Comparison of ENCODE assay signal across 14 mouse cellular contexts in the genomic region with DNA sequence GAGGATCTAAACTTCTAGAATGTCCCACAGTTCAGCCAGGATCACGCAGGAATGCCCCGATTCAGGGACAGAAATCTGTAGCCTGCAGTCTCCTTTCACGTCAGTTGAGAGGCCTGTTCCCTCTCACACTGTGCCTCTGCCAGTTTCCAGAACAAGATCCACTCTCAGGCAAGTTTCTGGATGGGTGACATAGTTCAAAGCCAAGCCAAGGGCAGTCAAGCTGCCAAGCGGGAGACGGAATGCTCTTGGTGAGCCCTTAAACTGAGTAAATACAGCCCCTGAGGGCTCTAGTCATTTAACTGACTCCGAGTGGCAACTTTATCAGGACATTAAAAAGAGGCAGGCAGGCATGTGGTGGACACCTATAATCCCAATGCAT. TPM values are rescaled to one million over a fixed set of nuclear protein-coding genes. Genes with fewer than 3 reads are reported as not detected.
DNase-seq lines count a peak whose midpoint lies in the region; ATAC-seq and TF ChIP-seq lines count a peak whose summit lies in the region.
"Had no signal": no experiment of that assay in that cellular context is flagged by ENCODE, and none has a peak within 500 bp of the region (broad histone marks: within the 10 kb centered on the region; RNA-seq: fewer than 3 reads in every experiment).

No protein-coding gene starts in this region.

- DNase-seq in limb, embryonic 10.5 days (ENCODE audit: low spot score): no peak
- DNase-seq in kidney, postnatal 14 days: peak; percentile 39
- no peak for DNase-seq in stomach, postnatal 0 days (ENCODE audit: low spot score)
- no peak for DNase-seq in forebrain, embryonic 10.5 days (ENCODE audit: extremely low spot score, low spot score)
- DNase-seq in right cerebral cortex, postnatal 14 days: no peak
- DNase-seq: cerebellum, postnatal 36 days had no signal

- no peak for TF ChIP-seq CTCF in stomach, postnatal 0 days (IDR thresholded peaks at IDR 0.05; ENCODE audit: low read depth)

- H3K4me1 ChIP-seq in limb, embryonic 15.5 days: peaks cover 27% of the 10 kb centered on the region
- H3K4me1 ChIP-seq in limb, embryonic 10.5 days: peaks cover 33% of the 10 kb centered on the region
- peaks cover 9% of the 10 kb centered on the region for H3K4me1 ChIP-seq in heart, embryonic 15.5 days (replicated peaks)
- H3K4me1 ChIP-seq in stomach, postnatal 0 days (replicated peaks; ENCODE audit: control insufficient read depth, insufficient read depth): no peaks in the 10 kb centered on the region
- H3K4me1 ChIP-seq in forebrain, embryonic 10.5 days: peaks cover 24% of the 10 kb centered on the region
- H3K4me1 ChIP-seq: megakaryocyte, embryonic 14.5 days; stomach, embryonic 15.5 days had no signal

- H3K27me3 ChIP-seq in limb, embryonic 15.5 days: no peaks in the 10 kb centered on the region
- H3K27me3 ChIP-seq in limb, embryonic 10.5 days (ENCODE audit: low read depth, poor library complexity, severe bottlenecking): peaks cover 18% of the 10 kb centered on the region; the same call in 1 of the 2 replicates
- peaks cover 12% of the 10 kb centered on the region; the same call in 1 of the 2 replicates for H3K27me3 ChIP-seq in heart, embryonic 15.5 days
- no peaks in the 10 kb centered on the region for H3K27me3 ChIP-seq in stomach, postnatal 0 days (ENCODE audit: control insufficient read depth, insufficient read depth, low read length)
- no peaks in the 10 kb centered on the region for H3K27me3 ChIP-seq in forebrain, embryonic 10.5 days (ENCODE audit: poor library complexity, severe bottlenecking)
- H3K27me3 ChIP-seq: stomach, embryonic 15.5 days had no signal

- no peak overlapping the region for H3K4me2 ChIP-seq in limb, embryonic 15.5 days
- no peak overlapping the region for H3K4me2 ChIP-seq in heart, embryonic 15.5 days
- no peak overlapping the region for H3K4me2 ChIP-seq in stomach, postnatal 0 days (replicated peaks; ENCODE audit: low read depth)
- H3K4me2 ChIP-seq: limb, embryonic 12.5 days; stomach, embryonic 15.5 days had no signal

- no peaks in the 10 kb centered on the region for H3K9me3 ChIP-seq in limb, embryonic 15.5 days
- no peaks in the 10 kb centered on the region for H3K9me3 ChIP-seq in limb, embryonic 10.5 days (replicated peaks)
- H3K9me3 ChIP-seq in heart, embryonic 15.5 days (replicated peaks): no peaks in the 10 kb centered on the region
- H3K9me3 ChIP-seq in stomach, postnatal 0 days (ENCODE audit: control insufficient read depth, low read length): no peaks in the 10 kb centered on the region
- no peaks in the 10 kb centered on the region for H3K9me3 ChIP-seq in forebrain, embryonic 10.5 days
- H3K9me3 ChIP-seq: limb, embryonic 12.5 days; megakaryocyte, embryonic 14.5 days; stomach, embryonic 15.5 days had no signal

- no peak overlapping the region for H3K9ac ChIP-seq in limb, embryonic 15.5 days
- no peak overlapping the region for H3K9ac ChIP-seq in heart, embryonic 15.5 days
- no peak overlapping the region for H3K9ac ChIP-seq in stomach, postnatal 0 days (ENCODE audit: low read length)
- H3K9ac ChIP-seq: limb, embryonic 12.5 days; stomach, embryonic 15.5 days had no signal

- TF ChIP-seq EP300 in stomach, postnatal 0 days (optimal IDR thresholded peaks at IDR 0.05): no peak

- peak overlapping the region; percentile 38; the same call in 1 of the 2 replicates for H3K27ac ChIP-seq in limb, embryonic 15.5 days
- no peak overlapping the region for H3K27ac ChIP-seq in limb, embryonic 10.5 days
- H3K27ac ChIP-seq in heart, embryonic 15.5 days: peak overlapping the region; percentile 61
- no peak overlapping the region for H3K27ac ChIP-seq in stomach, postnatal 0 days (replicated peaks)
- H3K27ac ChIP-seq in forebrain, embryonic 10.5 days: no peak overlapping the region
- H3K27ac ChIP-seq: limb, embryonic 12.5 days; stomach, embryonic 15.5 days had no signal

- no peaks in the 10 kb centered on the region for H3K36me3 ChIP-seq in limb, embryonic 15.5 days
- H3K36me3 ChIP-seq in limb, embryonic 10.5 days: no peaks in the 10 kb centered on the region
- H3K36me3 ChIP-seq in heart, embryonic 15.5 days: no peaks in the 10 kb centered on the region
- no peaks in the 10 kb centered on the region for H3K36me3 ChIP-seq in stomach, postnatal 0 days (ENCODE audit: control insufficient read depth, insufficient read depth, low read length)
- no peaks in the 10 kb centered on the region for H3K36me3 ChIP-seq in forebrain, embryonic 10.5 days (replicated peaks)
- H3K36me3 ChIP-seq: limb, embryonic 12.5 days; stomach, embryonic 15.5 days had no signal

- no peak for ATAC-seq in limb, embryonic 15.5 days (ENCODE audit: insufficient number of reproducible peaks, low FRiP score, low TSS enrichment, low read depth)
- ATAC-seq in heart, embryonic 15.5 days (replicated peaks; ENCODE audit: insufficient number of reproducible peaks, insufficient read depth, low FRiP score, low read depth): peak; percentile 63; the same call in 1 of the 2 replicates
- ATAC-seq in stomach, postnatal 0 days (ENCODE audit: low FRiP score, low TSS enrichment): 0 out of 2 replicates have a peak, but pooled peaks have one; percentile 10
- no peak for ATAC-seq in frontal cortex, adult (ENCODE audit: low TSS enrichment)
- ATAC-seq: CD4-positive, CD25-positive, alpha-beta regulatory T cell, adult 4 months had no signal

- H3K4me3 ChIP-seq in limb, embryonic 15.5 days: no peak overlapping the region
- H3K4me3 ChIP-seq in limb, embryonic 10.5 days: no peak overlapping the region
- no peak overlapping the region for H3K4me3 ChIP-seq in heart, embryonic 15.5 days
- no peak overlapping the region for H3K4me3 ChIP-seq in stomach, postnatal 0 days (ENCODE audit: low read depth, low read length)
- H3K4me3 ChIP-seq in forebrain, embryonic 10.5 days: no peak overlapping the region
- H3K4me3 ChIP-seq: erythroblast, embryonic 14.5 days; limb, embryonic 12.5 days; megakaryocyte, embryonic 14.5 days; stomach, embryonic 15.5 days had no signal

- WGBS in limb, embryonic 15.5 days: 30% methylated on average over 6 of the region's 6 CpGs
- 65% methylated on average over 6 of the region's 6 CpGs for WGBS in limb, embryonic 10.5 days
- 42% methylated on average over 6 of the region's 6 CpGs for WGBS in heart, embryonic 15.5 days
- 39% methylated on average over 6 of the region's 6 CpGs for WGBS in stomach, postnatal 0 days
- 72% methylated on average over 6 of the region's 6 CpGs for WGBS in forebrain, embryonic 10.5 days

RNA-seq across cellular contexts. Expression of a gene that starts 32.7 kb away (rescaled TPM):
- 0.99 and 1.1 TPM in 2 replicates for polyA plus RNA-seq in limb, embryonic 15.5 days (2015; fragmentation: Nextera tagmentation; extraction: Ambion mirVana)
- polyA plus RNA-seq in limb, embryonic 10.5 days (2016; fragmentation: Nextera tagmentation; extraction: Ambion mirVana): 0.20 TPM in 2 replicates
- polyA plus RNA-seq in heart, embryonic 15.5 days (2015; fragmentation: Nextera tagmentation; extraction: Ambion mirVana): 0.03 and 0.22 TPM in 2 replicates
- polyA plus RNA-seq in stomach, postnatal 0 days (2015; fragmentation: Nextera tagmentation; extraction: Ambion mirVana): 0.61 and 0.69 TPM in 2 replicates
- 0.02 and 0.05 TPM in 2 replicates for polyA plus RNA-seq in forebrain, embryonic 10.5 days (2016; fragmentation: Nextera tagmentation; extraction: Ambion mirVana)
- polyA plus RNA-seq: CD4-positive, CD25-positive, alpha-beta regulatory T cell, adult 4 months; erythroblast, embryonic 14.5 days had no signal

RNA-seq across cellular contexts. Expression of a gene that starts 53.9 kb away (rescaled TPM):
- polyA plus RNA-seq in limb, embryonic 15.5 days (2015; fragmentation: Nextera tagmentation; extraction: Ambion mirVana): 3,190 and 4,050 TPM in 2 replicates
- 183 and 211 TPM in 2 replicates for polyA plus RNA-seq in limb, embryonic 10.5 days (2016; fragmentation: Nextera tagmentation; extraction: Ambion mirVana)
- 1,914 and 2,149 TPM in 2 replicates for polyA plus RNA-seq in heart, embryonic 15.5 days (2015; fragmentation: Nextera tagmentation; extraction: Ambion mirVana)
- 1,616 and 1,849 TPM in 2 replicates for polyA plus RNA-seq in stomach, postnatal 0 days (2015; fragmentation: Nextera tagmentation; extraction: Ambion mirVana)
- polyA plus RNA-seq in forebrain, embryonic 10.5 days (2016; fragmentation: Nextera tagmentation; extraction: Ambion mirVana): 311 and 318 TPM in 2 replicates

Comparison
In these comparisons a context has a peak if more than half of its experiments do, and no peak if none do; other contexts are left out.
1. H3K27ac ChIP-seq: peak in limb, embryonic 15.5 days (single experiment) and heart, embryonic 15.5 days (single experiment); none in limb, embryonic 10.5 days (single experiment), stomach, postnatal 0 days (single experiment) and forebrain, embryonic 10.5 days (single experiment).
2. ATAC-seq: peak in heart, embryonic 15.5 days (single experiment) and stomach, postnatal 0 days (single experiment); none in limb, embryonic 15.5 days (single experiment) and frontal cortex, adult (single experiment).